ENCODE assay signal across 8 mouse cellular contexts in genomic region chr14:20793758-20794531, GRCm38 (mm10). TPM values are rescaled to one million over a fixed set of nuclear protein-coding genes. Genes with fewer than 3 reads are reported as not detected.
DNase-seq lines count a peak whose midpoint lies in the region; ATAC-seq lines count a peak whose summit lies in the region.

Camk2g (minus strand) TSS chr14:20794088.

- H3K4me1 ChIP-seq in hindbrain, embryonic 12.5 days = peaks cover 44% of the 10 kb centered on the region

- DNase-seq in NIH3T3 (ENCODE audit: low read depth) = peak; percentile 89
- DNase-seq in cerebellum, adult 8-10 months = peak; percentile 73
- peak; percentile 63 to 67 for DNase-seq in layer of hippocampus, postnatal 36 days
- peak; percentile 73 for DNase-seq in right cerebral cortex, adult 18-20 months
- DNase-seq in urinary bladder, postnatal 10 days (ENCODE audit: low spot score) = peak; percentile 51

- H3K27me3 ChIP-seq in hindbrain, embryonic 12.5 days = no peaks in the 10 kb centered on the region

- WGBS in hindbrain, embryonic 12.5 days = under 1% methylated on average over 66 of the region's 76 CpGs

- peak within 1 kb of the TSS; percentile 93 for H3K4me3 ChIP-seq in hindbrain, embryonic 12.5 days

- peak; percentile 24; the same call in 1 of the 2 replicates for ATAC-seq in frontal cortex, adult (ENCODE audit: low TSS enrichment)
- ATAC-seq in hindbrain, embryonic 12.5 days (ENCODE audit: low FRiP score) = peak; percentile 86
- ATAC-seq in megakaryocyte, adult 5-6 weeks (ENCODE audit: poor library complexity, severe bottlenecking) = peak; percentile 93

- H3K4me2 ChIP-seq in hindbrain, embryonic 12.5 days (replicated peaks) = peak within 1 kb of the TSS; percentile 84

- H3K9ac ChIP-seq in hindbrain, embryonic 12.5 days = peak within 1 kb of the TSS; percentile 94

- no peaks in the 10 kb centered on the region for H3K9me3 ChIP-seq in hindbrain, embryonic 12.5 days (replicated peaks)

- H3K27ac ChIP-seq in hindbrain, embryonic 12.5 days = peak within 1 kb of the TSS; percentile 91

- peaks cover 21% of the 10 kb centered on the region for H3K36me3 ChIP-seq in hindbrain, embryonic 12.5 days

RNA-seq across cellular contexts. Expression of gene Camk2g, which starts in this region (rescaled TPM):
- 72.8 and 75.5 TPM in 2 replicates for polyA plus RNA-seq in hindbrain, embryonic 12.5 days (2016; fragmentation: Nextera tagmentation; extraction: Ambion mirVana)
- 100 to 1,000 TPM; 187 to 199 TPM for total RNA-seq in layer of hippocampus, postnatal 36 days (2021)
- total RNA-seq in megakaryocyte, adult 5-6 weeks (2015) = 24.0 and 24.3 TPM in 2 replicates
- 50.1 and 61.1 TPM in 2 replicates for total RNA-seq in megakaryocyte, adult 5-6 weeks (2017)

Comparison
In these comparisons a context has a peak if more than half of its experiments do, and no peak if none do; other contexts are left out.
1. Peak in every context shown above with its lines: DNase-seq, ATAC-seq, H3K4me3 ChIP-seq and H3K27ac ChIP-seq.
2. ATAC-seq: peak in every context shown above with its lines; median percentile 93 in megakaryocyte, adult 5-6 weeks; 86 in hindbrain, embryonic 12.5 days; 24 in frontal cortex, adult.